Mouse (Mus musculus) limb, embryonic 11.5 days (tissue): ENCODE measurements at regions not wholly inside any gene's neighbourhood (a gene's known extent, or its start where the extent isn't known, plus 50 kb on each side); places are given as distances from the start of the nearest gene placed in this dataset.

Experiments used
- ATAC-seq: fragments of 200-750 bp; cut with Nextera tagmentation; 2 replicates; pipeline ENCODE4 v1.8.0; 2017; ENCODE audit warnings: low read depth; ENCODE audit not compliant: insufficient number of reproducible peaks, low FRiP score, low TSS enrichment
- DNase-seq: peaks from one replicate; pipeline ENCODE4 v3.0.0-alpha.2; 2015; ENCODE audit warnings: low spot score
- H3K27ac ChIP-seq: fragments of 300-500 bp; sonication (generic); replicated peaks from 2 replicates; pipeline ENCODE4 v1.5.1; 2014; ENCODE audit warnings: low read depth, mild to moderate bottlenecking, low read length
- H3K27me3 ChIP-seq: fragments of 300-500 bp; sonication (generic); 2 replicates; pipeline ENCODE4 v1.6.1; 2014; ENCODE audit warnings: mild to moderate bottlenecking, low read length, mixed read lengths; ENCODE audit not compliant: control insufficient read depth, insufficient read depth
- H3K36me3 ChIP-seq: fragments of 300-500 bp; sonication (generic); 2 replicates; pipeline ENCODE4 v1.6.1; 2014; ENCODE audit warnings: mild to moderate bottlenecking, low read length, moderate library complexity, mixed read lengths; ENCODE audit not compliant: control insufficient read depth, insufficient read depth
- H3K4me1 ChIP-seq: fragments of 300-500 bp; sonication (generic); 2 replicates; pipeline ENCODE4 v1.6.1; 2014; ENCODE audit warnings: low read length, mixed read lengths; ENCODE audit not compliant: control insufficient read depth, insufficient read depth
- H3K4me2 ChIP-seq: fragments of 300-500 bp; sonication (generic); 2 replicates; pipeline ENCODE4 v1.6.1; 2014; ENCODE audit warnings: low read depth, mild to moderate bottlenecking, moderate library complexity; ENCODE audit not compliant: severe bottlenecking
- H3K4me3 ChIP-seq: fragments of 300-500 bp; sonication (generic); 2 replicates; pipeline ENCODE4 v1.5.1; 2014; ENCODE audit warnings: low read depth, low read length
- H3K9ac ChIP-seq: fragments of 300-500 bp; sonication (generic); 2 replicates; pipeline ENCODE4 v1.6.1; 2014; ENCODE audit warnings: mild to moderate bottlenecking, low read length
- H3K9me3 ChIP-seq: fragments of 300-500 bp; sonication (generic); 2 replicates; pipeline ENCODE4 v1.6.1; 2016; ENCODE audit warnings: low read length; ENCODE audit not compliant: control insufficient read depth
- WGBS: fragments of 180-500 bp; shearing (Covaris S2); extraction: QIAGEN DNeasy Blood & Tissue Kit; methylation state at CpG from one replicate; pipeline ENCODE4 v1.1.7; 2014; 5-methylcytosine and 5-hydroxymethylcytosine counted together

- Histone ChIP-seq H3K4me3 (no peak overlapping the region), H3K4me1 (no peaks in the 10 kb centered on the region), H3K9ac (no peak overlapping the region), H3K9me3 (no peaks in the 10 kb centered on the region), H3K4me2 (no peak overlapping the region), H3K27me3 (no peaks in the 10 kb centered on the region), H3K27ac (no peak overlapping the region), H3K36me3 (no peaks in the 10 kb centered on the region)
- WGBS, result 92% methylated on average over 3 of the region's 3 CpGs
- ATAC-seq, result no peak
- DNase-seq, result no peak
These were observed 273.3 kb downstream of the Phf14 start for GRCm38 (mm10) chr6:12180951-12181350.

GRCm38 (mm10) chr6:12210190-12210589 lies 302.6 kb downstream of the Phf14 start:
- ATAC-seq (no peak), DNase-seq (no peak)
- Histone ChIP-seq H3K4me2 (no peak overlapping the region), H3K36me3 (no peaks in the 10 kb centered on the region), H3K4me1 (no peaks in the 10 kb centered on the region), H3K27ac (no peak overlapping the region), H3K9me3 (no peaks in the 10 kb centered on the region), H3K9ac (no peak overlapping the region), H3K27me3 (no peaks in the 10 kb centered on the region), H3K4me3 (no peak overlapping the region)
- WGBS, result 79% methylated on average over 1 of the region's 1 CpGs

- no peaks in the 10 kb centered on the region for H3K4me1 ChIP-seq
- no peaks in the 10 kb centered on the region for H3K36me3 ChIP-seq
- 92% methylated on average over 12 of the region's 12 CpGs for WGBS
- DNase-seq (no peak), ATAC-seq (no peak)
- H3K4me2 ChIP-seq, result no peak overlapping the region
- no peak overlapping the region for H3K27ac ChIP-seq
- no peaks in the 10 kb centered on the region for H3K9me3 ChIP-seq
- H3K4me3 ChIP-seq, result no peak overlapping the region
- no peaks in the 10 kb centered on the region for H3K27me3 ChIP-seq
- H3K9ac ChIP-seq, result no peak overlapping the region
These were observed 307.0 kb downstream of the Phf14 start for GRCm38 (mm10) chr6:12214526-12215177.

GRCm38 (mm10) chr6:12215178-12215553 lies 307.6 kb downstream of the Phf14 start:
- 64% methylated on average over 1 of the region's 1 CpGs for WGBS
- Histone ChIP-seq H3K27me3 (no peaks in the 10 kb centered on the region), H3K4me3 (no peak overlapping the region), H3K4me2 (no peak overlapping the region), H3K4me1 (no peaks in the 10 kb centered on the region), H3K9me3 (no peaks in the 10 kb centered on the region), H3K9ac (no peak overlapping the region), H3K27ac (no peak overlapping the region), H3K36me3 (no peaks in the 10 kb centered on the region)
- ATAC-seq (no peak), DNase-seq (no peak)

GRCm38 (mm10) chr6:12244151-12244550 lies 336.5 kb downstream of the Phf14 start:
- H3K27me3 ChIP-seq, result no peaks in the 10 kb centered on the region
- H3K36me3 ChIP-seq, result no peaks in the 10 kb centered on the region
- H3K9me3 ChIP-seq, result no peaks in the 10 kb centered on the region
- H3K4me1 ChIP-seq, result no peaks in the 10 kb centered on the region
- DNase-seq, result no peak
- no peak overlapping the region for H3K4me3 ChIP-seq
- H3K27ac ChIP-seq, result no peak overlapping the region
- H3K4me2 ChIP-seq, result no peak overlapping the region
- WGBS, result 48% methylated on average over 1 of the region's 1 CpGs
- no peak overlapping the region for H3K9ac ChIP-seq
- ATAC-seq, result no peak

GRCm38 (mm10) chr6:12247975-12248374 lies 340.4 kb downstream of the Phf14 start:
- ATAC-seq (no peak), DNase-seq (no peak)
- H3K4me3 ChIP-seq, result no peak overlapping the region
- H3K4me1 ChIP-seq, result no peaks in the 10 kb centered on the region
- H3K4me2 ChIP-seq, result no peak overlapping the region
- H3K27me3 ChIP-seq, result no peaks in the 10 kb centered on the region
- H3K9ac ChIP-seq, result no peak overlapping the region
- H3K9me3 ChIP-seq, result no peaks in the 10 kb centered on the region
- H3K27ac ChIP-seq, result no peak overlapping the region
- no peaks in the 10 kb centered on the region for H3K36me3 ChIP-seq

GRCm38 (mm10) chr6:12248599-12248998 lies 341.0 kb downstream of the Phf14 start:
- no peaks in the 10 kb centered on the region for H3K4me1 ChIP-seq
- no peak overlapping the region for H3K4me2 ChIP-seq
- H3K9ac ChIP-seq, result no peak overlapping the region
- DNase-seq, result no peak
- H3K27me3 ChIP-seq, result no peaks in the 10 kb centered on the region
- no peak for ATAC-seq
- WGBS, result 80% methylated on average over 4 of the region's 4 CpGs
- H3K27ac ChIP-seq, result no peak overlapping the region
- H3K36me3 ChIP-seq, result no peaks in the 10 kb centered on the region
- H3K4me3 ChIP-seq, result no peak overlapping the region
- no peaks in the 10 kb centered on the region for H3K9me3 ChIP-seq

GRCm38 (mm10) chr6:12254507-12254906 lies 346.9 kb downstream of the Phf14 start:
- no peaks in the 10 kb centered on the region for H3K27me3 ChIP-seq
- H3K36me3 ChIP-seq, result no peaks in the 10 kb centered on the region
- H3K9me3 ChIP-seq, result no peaks in the 10 kb centered on the region
- 92% methylated on average over 3 of the region's 3 CpGs for WGBS
- H3K4me3 ChIP-seq, result no peak overlapping the region
- H3K27ac ChIP-seq, result no peak overlapping the region
- no peaks in the 10 kb centered on the region for H3K4me1 ChIP-seq
- H3K4me2 ChIP-seq, result no peak overlapping the region
- H3K9ac ChIP-seq, result no peak overlapping the region
- ATAC-seq (no peak), DNase-seq (no peak)

- 84% methylated on average over 1 of the region's 1 CpGs for WGBS
- ATAC-seq (no peak), DNase-seq (no peak)
- Histone ChIP-seq H3K36me3 (no peaks in the 10 kb centered on the region), H3K4me1 (no peaks in the 10 kb centered on the region), H3K9ac (no peak overlapping the region), H3K4me2 (no peak overlapping the region), H3K4me3 (no peak overlapping the region), H3K27ac (no peak overlapping the region), H3K27me3 (no peaks in the 10 kb centered on the region), H3K9me3 (no peaks in the 10 kb centered on the region)
These were observed 347.8 kb downstream of the Phf14 start for GRCm38 (mm10) chr6:12255434-12255833.
